Mouse (Mus musculus) CD4-positive, CD25-positive, alpha-beta regulatory T cell, adult 4 months (primary cell): ENCODE measurements around the gene Uvrag. TPM values are rescaled to one million over a fixed set of nuclear protein-coding genes. Genes with fewer than 3 reads are reported as not detected.

ENCODE experiments used
- ATAC-seq: one replicate; pipeline ENCODE4 v1.8.0; 2017
- polyA plus RNA-seq, 2 experiments: library from polyadenylated mRNA; unstranded; fragments of 100-300 nt; shearing (Covaris generic); gene quantifications; one replicate each; pipeline ENCODE4 v1.2.1; 2017

Uvrag gene
- 1 to 10 TPM; 5.7 to 9.5 TPM for polyA plus RNA-seq

GRCm38 (mm10) chr7:99140984-99141918 is at the start of gene Uvrag:
TSS of gene Uvrag (minus strand) at chr7:99141141.
- ATAC-seq: peak; percentile 90

- ATAC-seq: peak; percentile 95
Measured at GRCm38 (mm10) chr7:99189885-99190284, 48.9 kb upstream of the Uvrag start.

DNA sequence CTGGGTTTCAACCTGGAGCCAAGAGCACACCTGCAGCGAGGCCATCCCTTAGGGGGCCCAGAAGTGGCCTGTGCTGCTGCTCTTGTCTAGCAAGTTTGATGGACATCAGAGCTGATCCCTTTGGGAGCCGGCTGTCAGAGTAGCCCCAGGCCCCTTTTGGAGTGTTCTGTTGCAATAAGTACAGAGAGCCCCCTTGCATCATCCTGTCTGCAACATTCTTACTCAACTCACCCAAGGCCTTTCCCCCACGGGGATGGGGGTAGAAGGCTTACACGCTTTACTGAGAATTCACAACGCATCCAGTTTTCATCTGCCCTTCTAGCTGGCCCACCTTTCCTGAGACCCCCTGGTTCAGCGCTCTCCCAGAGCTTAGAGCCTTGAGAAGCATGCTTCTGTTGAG is 47.7 kb upstream of the Uvrag start:
- ATAC-seq: no peak

DNA sequence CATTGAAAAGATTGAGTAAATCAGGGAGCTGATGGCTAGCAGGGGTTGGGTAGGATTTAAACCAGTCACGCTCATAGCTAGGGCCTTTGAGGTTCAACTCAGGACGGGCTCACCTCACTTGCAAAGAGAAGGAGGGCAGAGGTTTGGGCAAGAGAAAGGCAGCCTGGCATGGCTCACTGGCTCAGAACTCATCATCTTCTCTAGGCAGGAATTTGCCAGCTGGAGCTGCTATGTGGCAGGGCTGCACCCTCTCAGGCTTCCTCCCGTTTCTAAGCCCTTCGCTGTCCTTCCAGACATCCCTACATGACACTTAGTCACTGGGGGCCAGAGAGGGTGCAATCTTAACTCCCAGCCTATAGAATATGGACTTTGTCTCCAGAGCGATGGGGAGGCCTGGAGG is 46.5 kb upstream of the Uvrag start:
- ATAC-seq: no peak

- ATAC-seq: no peak
Measured at GRCm38 (mm10) chr7:99185405-99185804, 44.5 kb upstream of the Uvrag start.

GRCm38 (mm10) chr7:99183751-99184150 is 42.8 kb upstream of the Uvrag start:
- no peak for ATAC-seq

GRCm38 (mm10) chr7:99182432-99183172 is 41.7 kb upstream of the Uvrag start, which contains the start of gene Dgat2:
TSS of gene Dgat2 (minus strand) at chr7:99182719.
- ATAC-seq: peak; percentile 91

DNA sequence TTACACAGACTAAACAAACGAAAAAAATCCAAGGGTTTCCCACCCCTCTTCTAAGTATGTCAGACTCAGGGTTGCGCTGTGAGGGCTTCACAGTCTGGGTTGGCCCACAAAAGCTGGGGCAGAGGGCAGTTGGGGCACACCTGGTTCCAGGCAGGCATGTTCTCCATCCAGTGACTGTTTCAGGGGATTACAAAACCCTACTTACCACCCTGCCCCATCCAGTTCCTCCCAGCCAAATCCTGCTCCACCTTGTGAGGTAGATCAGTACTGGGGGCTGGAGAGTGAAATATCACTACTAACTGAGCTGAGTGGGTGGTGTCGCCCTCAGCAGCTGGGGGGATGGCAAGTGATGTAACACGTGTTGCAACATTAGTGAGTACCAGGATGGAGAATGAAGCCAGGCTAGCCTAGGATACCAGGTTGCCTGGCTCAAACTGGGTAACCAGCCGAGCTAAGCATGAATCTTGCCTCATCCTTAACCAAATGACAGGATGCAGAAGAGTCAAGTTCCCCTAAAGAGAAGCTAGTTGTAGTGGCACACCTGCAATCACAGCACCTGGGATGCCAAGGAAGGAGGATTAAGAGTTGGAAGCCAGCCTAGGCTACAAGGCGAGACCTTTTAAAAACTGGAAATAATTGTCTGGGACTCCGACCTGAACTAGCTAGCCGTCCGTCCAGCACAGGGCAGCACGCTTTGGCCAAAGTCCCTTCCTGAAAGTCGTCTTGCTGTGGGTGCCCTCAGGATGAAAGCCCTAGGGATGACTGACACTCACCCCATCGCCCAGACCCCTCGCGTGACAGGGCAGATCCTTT is 40.9 kb upstream of the Uvrag start:
- no peak for ATAC-seq

DNA sequence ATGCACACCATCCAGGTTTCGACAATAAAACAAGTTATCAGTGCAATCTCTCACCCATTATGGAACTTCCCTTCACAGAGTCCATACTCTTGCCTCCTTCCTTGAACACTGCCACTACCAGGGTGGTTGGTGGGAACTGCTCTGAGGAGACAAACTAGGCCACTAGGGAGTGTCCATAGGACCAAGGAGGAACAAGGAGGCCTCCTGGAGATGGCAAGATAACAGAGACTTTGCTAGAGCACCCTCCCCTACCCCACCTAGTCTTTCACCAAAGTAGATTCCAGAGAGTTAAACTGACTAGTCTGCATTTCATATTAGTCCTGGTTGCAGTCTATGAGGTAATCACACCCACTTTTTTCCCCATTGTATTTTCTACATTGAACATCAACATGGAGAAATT is 39.2 kb upstream of the Uvrag start:
- no peak for ATAC-seq

- no peak for ATAC-seq
Measured at GRCm38 (mm10) chr7:99179271-99179670, 38.3 kb upstream of the Uvrag start.

DNA sequence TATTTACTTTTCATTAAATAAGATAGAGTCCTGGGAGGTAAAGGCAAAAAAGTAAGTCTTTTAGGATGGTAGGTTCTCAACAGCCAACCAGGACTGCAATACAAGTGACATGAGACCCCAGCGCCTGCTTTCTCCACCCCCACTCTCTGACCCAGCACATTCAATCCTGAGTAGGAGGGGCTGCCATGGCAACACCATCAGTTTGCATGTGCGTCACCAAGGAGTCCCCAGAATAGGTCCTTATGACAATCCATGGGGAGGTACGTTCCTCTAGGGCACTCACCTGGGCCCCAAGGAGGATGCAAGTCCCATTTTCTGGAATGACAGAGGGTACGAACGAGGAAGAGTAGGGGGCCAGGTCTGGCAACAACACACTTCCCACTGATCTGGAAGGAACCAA is 36.4 kb upstream of the Uvrag start:
- ATAC-seq: no peak

DNA sequence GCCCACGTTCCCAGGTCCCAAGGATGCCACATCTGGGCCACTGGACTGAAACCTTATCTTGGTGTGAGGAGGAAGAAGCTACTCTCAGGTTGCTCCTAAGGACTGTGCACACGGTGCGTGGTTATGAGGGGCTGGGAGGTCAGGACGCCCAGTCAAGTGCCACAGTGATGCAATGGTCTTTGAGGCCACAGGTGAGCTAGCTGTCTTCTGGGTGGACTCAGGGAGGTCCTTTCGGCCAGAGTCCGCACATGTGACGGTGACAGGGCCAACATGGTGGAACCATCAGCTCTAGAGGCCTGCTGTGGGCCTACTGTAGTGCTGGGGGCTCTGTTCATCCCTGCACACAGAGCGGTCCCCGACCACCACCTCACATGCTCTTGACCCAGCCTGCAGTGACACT is 34.7 kb upstream of the Uvrag start:
- ATAC-seq: no peak

- ATAC-seq: no peak
Measured at GRCm38 (mm10) chr7:99175118-99175517, 34.2 kb upstream of the Uvrag start.

GRCm38 (mm10) chr7:99174006-99174405 is 33.1 kb upstream of the Uvrag start:
- no peak for ATAC-seq

- ATAC-seq: no peak
Measured at GRCm38 (mm10) chr7:99172898-99173297, 32.0 kb upstream of the Uvrag start.

GRCm38 (mm10) chr7:99171730-99172463 is 31.0 kb upstream of the Uvrag start:
- no peak for ATAC-seq

- no peak for ATAC-seq
Measured at GRCm38 (mm10) chr7:99170519-99170918, 29.6 kb upstream of the Uvrag start.

DNA sequence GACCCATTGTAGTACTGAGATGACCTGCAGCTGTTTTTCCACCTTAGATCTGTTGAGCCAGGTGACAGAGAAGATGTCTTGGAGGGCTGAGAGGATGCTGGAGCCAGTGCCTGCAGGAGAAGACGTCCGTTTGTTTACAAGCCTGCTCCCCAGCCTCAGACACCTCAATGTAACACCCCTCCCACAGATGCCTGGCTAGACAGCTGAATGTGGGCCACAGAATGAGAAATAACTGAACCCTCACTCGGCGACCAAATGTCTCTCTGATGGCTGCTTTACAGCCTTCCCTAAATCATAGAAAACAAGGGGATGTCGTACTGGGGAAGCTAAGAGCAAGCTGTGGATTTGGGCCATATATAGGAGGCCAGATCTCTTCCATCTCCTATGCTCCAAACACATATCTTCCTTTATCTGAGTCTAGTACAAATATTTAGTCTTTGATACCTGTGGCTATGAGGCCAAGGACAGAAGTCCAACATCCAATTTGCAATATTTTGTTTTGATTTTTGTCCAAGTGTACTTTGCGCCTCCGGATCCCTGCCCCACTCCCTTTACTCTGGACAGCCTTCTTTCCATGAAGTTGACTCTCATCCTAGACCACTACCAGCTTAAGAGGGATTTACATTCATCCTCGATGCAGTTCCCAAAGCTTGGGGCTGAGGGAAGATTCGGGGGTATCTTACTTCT is 28.9 kb upstream of the Uvrag start:
- no peak for ATAC-seq

DNA sequence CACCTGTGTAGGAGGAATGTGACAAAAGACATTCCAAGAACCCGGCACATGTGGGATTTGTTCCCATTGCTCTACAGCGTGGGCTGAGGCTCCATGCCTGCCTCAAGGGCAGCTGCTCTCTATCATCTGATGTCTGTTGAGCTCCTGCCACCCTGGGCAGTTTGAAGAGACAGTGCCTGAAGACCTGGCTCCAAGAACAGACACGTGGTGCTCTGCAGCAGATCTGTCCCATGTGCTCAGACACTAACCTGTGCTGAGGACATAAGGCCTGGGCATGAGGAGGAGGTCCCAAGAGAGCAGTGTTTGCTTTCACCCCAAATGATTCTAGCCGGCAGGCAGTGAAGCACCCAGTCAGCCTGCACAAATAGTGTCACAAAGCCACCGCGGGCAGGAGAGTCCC is 27.8 kb upstream of the Uvrag start:
- no peak for ATAC-seq

GRCm38 (mm10) chr7:99167939-99168338 is 27.0 kb upstream of the Uvrag start:
- no peak for ATAC-seq

DNA sequence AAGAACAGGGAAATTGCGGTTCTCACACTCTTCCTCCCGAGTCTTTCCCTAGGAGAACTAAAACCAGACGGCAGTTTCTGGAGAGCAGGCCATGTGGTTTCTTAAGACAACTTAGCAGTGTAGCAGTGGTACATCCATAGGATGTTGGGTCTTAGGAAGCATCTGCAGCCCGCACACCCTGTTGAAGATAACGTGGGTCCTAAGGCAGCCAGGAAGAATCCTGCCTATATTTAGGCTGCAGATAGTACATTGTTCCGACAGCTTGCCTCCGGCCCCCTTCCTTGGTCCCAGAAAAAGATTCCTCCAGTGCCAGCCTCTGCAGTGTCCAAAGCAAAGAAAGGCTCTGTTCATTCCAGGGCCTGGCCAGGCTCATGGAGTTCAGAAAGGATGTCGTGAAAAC is 25.2 kb upstream of the Uvrag start:
- ATAC-seq: no peak
